Mouse (Mus musculus) midbrain, embryonic 13.5 days (tissue): ENCODE results near the gene Nrg4. TPM values are rescaled to one million over a fixed set of nuclear protein-coding genes. Genes with fewer than 3 reads are reported as not detected.
"Not testable (repeated sequence)": the region's sequence is repeated elsewhere in the genome, so short reads cannot be mapped to it uniquely, and the experiment has no call there.

ENCODE experiments used
- ATAC-seq: fragments of 200-750 bp; cut with Nextera tagmentation; 2 replicates; pipeline ENCODE4 v1.8.0; 2017; ENCODE audit warnings: mild to moderate bottlenecking, moderate TSS enrichment, moderate library complexity
- H3K27ac ChIP-seq: fragments of 300-500 bp; sonication (generic); 2 replicates; pipeline ENCODE4 v1.5.1; 2015; ENCODE audit warnings: inconsistent platforms, mild to moderate bottlenecking, moderate library complexity
- H3K27me3 ChIP-seq: fragments of 300-500 bp; sonication (generic); 2 replicates; pipeline ENCODE4 v1.6.1; 2015; ENCODE audit warnings: mild to moderate bottlenecking, inconsistent platforms
- H3K36me3 ChIP-seq: fragments of 300-500 bp; sonication (generic); 2 replicates; pipeline ENCODE4 v1.6.1; 2015; ENCODE audit warnings: mild to moderate bottlenecking, inconsistent platforms
- H3K4me1 ChIP-seq: fragments of 300-500 bp; sonication (generic); replicated peaks from 2 replicates; pipeline ENCODE4 v1.6.1; 2015; ENCODE audit warnings: inconsistent platforms
- H3K4me2 ChIP-seq: fragments of 300-500 bp; sonication (generic); replicated peaks from 2 replicates; pipeline ENCODE4 v1.6.1; 2015; ENCODE audit warnings: moderate library complexity, mild to moderate bottlenecking, inconsistent platforms
- H3K4me3 ChIP-seq: fragments of 300-500 bp; sonication (generic); replicated peaks from 2 replicates; pipeline ENCODE4 v1.5.1; 2015; ENCODE audit warnings: mild to moderate bottlenecking, inconsistent platforms
- H3K9ac ChIP-seq: fragments of 300-500 bp; sonication (generic); replicated peaks from 2 replicates; pipeline ENCODE4 v1.6.1; 2015; ENCODE audit warnings: mild to moderate bottlenecking, inconsistent platforms
- H3K9me3 ChIP-seq: fragments of 300-500 bp; sonication (generic); 2 replicates; pipeline ENCODE4 v1.6.1; 2016; ENCODE audit warnings: mild to moderate bottlenecking, inconsistent platforms
- WGBS: fragments of 180-500 bp; shearing (Covaris S2); methylation state at CpG from one replicate; pipeline ENCODE4 v1.1.7; 2015; 5-methylcytosine and 5-hydroxymethylcytosine counted together
- polyA plus RNA-seq: library from polyadenylated mRNA; unstranded; fragments of >200 nt; fragmentation: Nextera tagmentation; extraction: Ambion mirVana; gene quantifications from 2 replicates; pipeline ENCODE4 v1.2.1, GENCODE M21; 2015

Nrg4 gene
- polyA plus RNA-seq, 1 experiment from 2014 or later = 1.9 TPM

DNA sequence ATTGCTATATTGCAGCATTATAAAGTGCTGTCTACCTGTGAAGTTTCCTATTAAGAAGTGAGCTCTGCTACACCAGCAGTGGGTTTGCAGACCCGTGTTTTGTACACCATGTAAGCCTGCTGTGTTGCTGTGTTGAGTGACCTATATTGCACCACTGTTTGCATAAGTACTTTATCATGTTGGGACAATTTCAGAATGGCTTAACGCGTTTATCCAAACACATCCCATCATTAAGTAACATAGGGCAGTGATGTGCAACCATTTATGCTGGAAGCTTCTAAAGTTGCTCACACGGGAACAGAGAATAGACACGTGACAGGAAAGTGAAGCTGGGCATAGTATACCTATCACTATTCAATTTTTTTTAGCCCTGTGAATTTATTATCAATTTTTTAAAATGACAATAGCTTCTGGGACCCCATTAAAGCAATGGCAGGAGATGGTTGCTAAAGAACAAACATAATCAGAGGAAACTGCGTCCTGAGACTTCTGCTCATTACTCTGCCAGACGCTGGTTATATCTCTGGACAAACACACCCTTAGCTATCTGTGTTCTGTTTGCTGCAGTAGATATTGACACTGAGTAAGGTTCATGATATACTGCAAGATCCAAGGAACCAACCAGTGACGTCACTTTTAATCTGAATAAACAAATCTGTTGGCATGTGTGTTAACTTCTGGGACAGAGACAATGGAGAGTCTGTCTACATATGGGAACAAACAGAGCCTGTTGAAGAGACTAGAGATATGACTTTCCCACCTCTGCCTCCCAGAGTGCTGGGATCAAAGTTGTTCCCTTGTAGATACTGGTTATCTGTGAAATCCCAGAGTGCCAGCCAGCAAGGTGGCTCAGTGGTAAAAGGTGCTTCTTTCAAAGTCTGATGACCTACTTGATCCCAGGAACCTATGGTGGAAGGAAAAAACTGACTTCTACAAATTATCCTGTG lies 62.0 kb downstream of the Nrg4 start:
- Histone ChIP-seq H3K9me3 (no peaks in the 10 kb centered on the region), H3K4me1 (no peaks in the 10 kb centered on the region), H3K4me2 (no peak overlapping the region), H3K27ac (no peak overlapping the region), H3K4me3 (no peak overlapping the region), H3K9ac (no peak overlapping the region), H3K36me3 (no peaks in the 10 kb centered on the region), H3K27me3 (no peaks in the 10 kb centered on the region)
- no peak for ATAC-seq
- WGBS = 85% methylated on average over 8 of the region's 8 CpGs

DNA sequence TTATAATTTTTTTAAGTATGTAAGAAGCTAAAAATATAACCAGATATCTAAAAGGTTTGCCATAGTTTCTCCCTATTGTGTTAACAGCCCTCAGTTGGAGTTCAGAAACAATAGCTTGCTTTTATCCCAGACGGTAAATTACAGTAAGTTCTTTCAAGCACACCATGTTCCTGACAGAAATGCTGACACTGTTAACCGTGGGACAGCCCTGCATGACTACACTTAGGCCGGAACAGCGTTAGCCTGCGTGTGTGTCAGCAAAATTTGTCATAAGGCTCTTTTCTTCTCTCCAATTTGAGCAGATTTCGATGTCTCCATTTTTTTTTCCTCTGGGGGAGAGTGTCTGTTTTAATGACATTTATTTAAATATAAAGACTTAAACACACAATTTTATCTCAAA lies 66.9 kb downstream of the Nrg4 start:
- no peak overlapping the region for H3K9ac ChIP-seq
- H3K4me1 ChIP-seq = no peaks in the 10 kb centered on the region
- no peaks in the 10 kb centered on the region for H3K9me3 ChIP-seq
- no peak for ATAC-seq
- no peaks in the 10 kb centered on the region for H3K27me3 ChIP-seq
- no peaks in the 10 kb centered on the region for H3K36me3 ChIP-seq
- no peak overlapping the region for H3K27ac ChIP-seq
- no peak overlapping the region for H3K4me3 ChIP-seq
- 80% methylated on average over 6 of the region's 6 CpGs for WGBS
- H3K4me2 ChIP-seq = no peak overlapping the region

- Histone ChIP-seq H3K9me3 (no peaks in the 10 kb centered on the region), H3K4me3 (no peak overlapping the region), H3K36me3 (no peaks in the 10 kb centered on the region), H3K4me2 (no peak overlapping the region), H3K27ac (no peak overlapping the region), H3K4me1 (no peaks in the 10 kb centered on the region), H3K9ac (no peak overlapping the region), H3K27me3 (no peaks in the 10 kb centered on the region)
- no peak for ATAC-seq
- WGBS = 86% methylated on average over 2 of the region's 2 CpGs
Measured at GRCm38 (mm10) chr9:55257105-55257504, 69.5 kb downstream of the Nrg4 start.

GRCm38 (mm10) chr9:55255604-55256003 lies 71.0 kb downstream of the Nrg4 start:
- H3K36me3 ChIP-seq = no peaks in the 10 kb centered on the region
- H3K4me2 ChIP-seq = no peak overlapping the region
- no peaks in the 10 kb centered on the region for H3K27me3 ChIP-seq
- no peak overlapping the region for H3K27ac ChIP-seq
- 74% methylated on average over 4 of the region's 4 CpGs for WGBS
- H3K4me3 ChIP-seq = no peak overlapping the region
- H3K9ac ChIP-seq = no peak overlapping the region
- H3K9me3 ChIP-seq = no peaks in the 10 kb centered on the region
- no peak for ATAC-seq
- H3K4me1 ChIP-seq = no peaks in the 10 kb centered on the region

DNA sequence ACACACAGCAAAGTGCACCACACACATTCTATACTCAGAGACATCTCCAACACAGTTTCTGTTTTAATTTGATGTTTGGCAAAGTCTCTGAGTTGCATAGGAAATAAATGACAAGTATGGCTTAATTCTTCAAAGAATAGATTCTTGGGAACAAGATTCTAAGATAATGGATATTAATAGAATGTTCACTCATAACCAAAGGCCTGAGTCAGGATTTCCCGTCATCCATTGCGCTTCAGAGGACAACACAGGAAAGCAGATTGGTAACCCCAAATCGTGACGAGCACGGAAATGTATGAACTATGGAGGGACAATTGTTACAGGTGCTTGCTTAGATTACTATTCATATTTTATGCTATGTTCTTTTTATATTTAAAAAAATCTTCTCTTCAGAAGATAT lies 71.6 kb downstream of the Nrg4 start:
- Histone ChIP-seq H3K9me3 (no peaks in the 10 kb centered on the region), H3K4me3 (no peak overlapping the region), H3K4me2 (no peak overlapping the region), H3K9ac (no peak overlapping the region), H3K4me1 (no peaks in the 10 kb centered on the region), H3K27ac (no peak overlapping the region), H3K27me3 (no peaks in the 10 kb centered on the region), H3K36me3 (no peaks in the 10 kb centered on the region)
- no peak for ATAC-seq
- 90% methylated on average over 5 of the region's 5 CpGs for WGBS

- WGBS = 81% methylated on average over 1 of the region's 1 CpGs
- Histone ChIP-seq H3K27ac (no peak overlapping the region), H3K36me3 (no peaks in the 10 kb centered on the region), H3K9me3 (no peaks in the 10 kb centered on the region), H3K9ac (no peak overlapping the region), H3K4me2 (no peak overlapping the region), H3K4me1 (no peaks in the 10 kb centered on the region), H3K27me3 (no peaks in the 10 kb centered on the region), H3K4me3 (no peak overlapping the region)
- no peak for ATAC-seq
Measured at GRCm38 (mm10) chr9:55253849-55254248, 72.8 kb downstream of the Nrg4 start.

DNA sequence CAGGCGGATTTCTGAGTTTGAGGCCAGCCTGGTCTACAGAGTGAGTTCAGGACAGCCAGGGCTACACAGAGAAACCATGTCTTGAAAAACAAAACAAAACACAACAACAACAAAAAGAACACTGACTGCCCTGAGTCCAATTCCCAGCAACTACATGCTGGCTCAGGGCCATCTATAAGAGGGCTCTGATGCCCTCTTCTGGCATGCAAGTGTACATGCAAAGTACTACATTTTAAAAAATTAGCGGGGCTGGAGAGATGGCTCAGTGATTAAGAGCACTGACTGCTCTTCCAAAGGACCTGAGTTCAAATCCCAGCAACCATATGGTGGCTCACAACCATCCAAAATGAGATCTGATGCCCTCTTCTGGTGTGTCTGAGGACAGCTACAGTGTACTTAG lies 74.5 kb downstream of the Nrg4 start:
- H3K9ac ChIP-seq, H3K36me3 ChIP-seq, H3K27ac ChIP-seq, H3K4me1 ChIP-seq, ATAC-seq, H3K4me2 ChIP-seq, H3K27me3 ChIP-seq, H3K4me3 ChIP-seq, H3K9me3 ChIP-seq: not testable (repeated sequence)
- WGBS = 57% methylated on average over 2 of the region's 2 CpGs

GRCm38 (mm10) chr9:55250595-55251247 lies 75.9 kb downstream of the Nrg4 start:
- 85% methylated on average over 6 of the region's 6 CpGs for WGBS
- H3K4me1 ChIP-seq = no peaks in the 10 kb centered on the region
- no peak overlapping the region for H3K4me3 ChIP-seq

GRCm38 (mm10) chr9:55248465-55248864 lies 78.2 kb downstream of the Nrg4 start:
- Histone ChIP-seq H3K4me2 (no peak overlapping the region), H3K27ac (no peak overlapping the region), H3K27me3 (no peaks in the 10 kb centered on the region), H3K9ac (no peak overlapping the region), H3K9me3 (no peaks in the 10 kb centered on the region), H3K36me3 (no peaks in the 10 kb centered on the region), H3K4me1 (no peaks in the 10 kb centered on the region), H3K4me3 (no peak overlapping the region)
- no peak for ATAC-seq
- 91% methylated on average over 4 of the region's 4 CpGs for WGBS

More at GRCm38 (mm10) chr9:55250595-55251247, 75.9 kb downstream of the Nrg4 start:
- H3K4me2 ChIP-seq = no peak overlapping the region
- ATAC-seq = no peak
- H3K27ac ChIP-seq = no peak overlapping the region
- no peaks in the 10 kb centered on the region for H3K36me3 ChIP-seq
- H3K9ac ChIP-seq = no peak overlapping the region
- H3K9me3 ChIP-seq = no peaks in the 10 kb centered on the region
- no peaks in the 10 kb centered on the region for H3K27me3 ChIP-seq

DNA sequence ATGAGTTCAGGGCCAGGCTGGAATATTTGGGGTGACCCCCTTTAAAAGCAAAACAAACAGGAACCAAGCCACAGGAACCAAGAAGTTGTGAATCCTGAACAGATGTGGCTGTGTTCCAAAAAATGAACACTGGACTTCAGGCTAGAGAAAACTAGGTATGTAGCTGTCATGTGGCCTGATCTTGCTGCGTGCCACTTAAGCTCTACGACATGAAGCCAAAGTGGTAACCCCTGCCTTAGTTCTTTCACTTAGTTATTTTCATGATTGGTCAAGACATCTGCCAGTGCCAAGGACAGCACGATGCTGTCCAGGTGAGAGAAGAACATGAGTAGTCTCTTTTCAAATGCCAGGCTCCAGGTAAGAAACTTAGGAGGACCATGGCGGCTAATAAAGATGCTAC lies 79.7 kb downstream of the Nrg4 start:
- no peaks in the 10 kb centered on the region for H3K9me3 ChIP-seq
- H3K27me3 ChIP-seq = no peaks in the 10 kb centered on the region
- H3K4me1 ChIP-seq = no peaks in the 10 kb centered on the region
- no peak overlapping the region for H3K27ac ChIP-seq
- H3K4me2 ChIP-seq = no peak overlapping the region
- H3K4me3 ChIP-seq = no peak overlapping the region
- no peak for ATAC-seq
- 95% methylated on average over 4 of the region's 4 CpGs for WGBS
- no peaks in the 10 kb centered on the region for H3K36me3 ChIP-seq
- no peak overlapping the region for H3K9ac ChIP-seq

GRCm38 (mm10) chr9:55246440-55246839 lies 80.2 kb downstream of the Nrg4 start:
- H3K36me3 ChIP-seq = no peaks in the 10 kb centered on the region
- 86% methylated on average over 8 of the region's 8 CpGs for WGBS
- H3K27ac ChIP-seq = no peak overlapping the region
- H3K9ac ChIP-seq = no peak overlapping the region
- no peak overlapping the region for H3K4me3 ChIP-seq
- H3K4me2 ChIP-seq = no peak overlapping the region
- H3K27me3 ChIP-seq = no peaks in the 10 kb centered on the region
- H3K4me1 ChIP-seq = no peaks in the 10 kb centered on the region
- no peak for ATAC-seq
- H3K9me3 ChIP-seq = no peaks in the 10 kb centered on the region

- not testable (repeated sequence) for H3K4me2 ChIP-seq, H3K9ac ChIP-seq, H3K36me3 ChIP-seq, H3K9me3 ChIP-seq, H3K4me1 ChIP-seq, H3K4me3 ChIP-seq, ATAC-seq, H3K27ac ChIP-seq, H3K27me3 ChIP-seq
- 95% methylated on average over 1 of the region's 1 CpGs for WGBS
Measured at GRCm38 (mm10) chr9:55245057-55245750, 81.4 kb downstream of the Nrg4 start.
